Mouse (Mus musculus) spleen, adult 18-20 months (tissue): Measurements from ENCODE around the gene 1700080O16Rik.

Experiments
- DNase-seq, 2 experiments: peaks; one replicate each; pipeline ENCODE4 v3.0.0; 2022; ENCODE audit warnings: mixed read lengths in 2 of 2

Gene 1700080O16Rik

GRCm38 (mm10) chrX:51972672-51973071 lies at the start of gene 1700080O16Rik:
TSS of gene 1700080O16Rik (minus strand) at chrX:51972772.
- no peak for DNase-seq

DNA sequence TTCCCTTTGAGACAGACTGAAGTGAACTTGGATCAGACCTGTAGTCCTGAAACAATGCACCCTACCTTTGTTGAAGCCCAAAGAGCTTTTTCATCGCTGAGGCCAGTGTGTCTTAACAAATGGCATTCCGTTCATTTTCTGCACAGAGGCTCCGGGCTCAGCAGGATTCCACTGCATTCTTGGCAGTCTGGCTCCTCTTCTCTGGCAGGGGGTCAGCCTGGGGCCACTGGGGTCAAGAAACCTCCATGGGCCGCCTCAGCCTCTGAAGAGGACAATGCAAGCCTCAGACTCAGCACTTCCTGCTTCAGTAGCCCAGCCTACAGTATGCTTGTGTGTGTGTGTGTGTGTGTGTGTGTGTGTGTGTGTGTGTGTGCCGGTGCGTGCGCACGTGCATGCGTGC lies 45.1 kb upstream of the 1700080O16Rik start:
- DNase-seq, result no peak

DNA sequence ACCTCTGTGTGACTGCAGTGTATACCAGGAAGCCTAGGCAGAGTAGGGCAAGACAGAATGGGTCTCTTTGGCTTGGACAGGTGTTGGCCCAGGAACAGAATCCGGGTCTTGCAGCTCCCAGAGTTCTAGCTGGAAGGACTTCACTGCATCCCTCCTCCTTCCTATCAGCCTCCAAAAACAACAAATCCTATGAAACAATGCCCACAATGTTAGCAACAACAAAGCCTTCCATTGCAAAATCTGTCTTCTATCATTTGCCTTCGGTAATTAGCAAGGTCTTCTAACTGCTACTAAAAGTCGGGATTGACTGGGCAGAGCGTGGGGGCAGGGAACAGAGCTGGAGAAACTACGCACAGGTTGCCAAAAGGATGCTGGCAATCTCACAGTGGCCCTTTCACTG lies 27.5 kb upstream of the 1700080O16Rik start:
- DNase-seq, result no peak

DNA sequence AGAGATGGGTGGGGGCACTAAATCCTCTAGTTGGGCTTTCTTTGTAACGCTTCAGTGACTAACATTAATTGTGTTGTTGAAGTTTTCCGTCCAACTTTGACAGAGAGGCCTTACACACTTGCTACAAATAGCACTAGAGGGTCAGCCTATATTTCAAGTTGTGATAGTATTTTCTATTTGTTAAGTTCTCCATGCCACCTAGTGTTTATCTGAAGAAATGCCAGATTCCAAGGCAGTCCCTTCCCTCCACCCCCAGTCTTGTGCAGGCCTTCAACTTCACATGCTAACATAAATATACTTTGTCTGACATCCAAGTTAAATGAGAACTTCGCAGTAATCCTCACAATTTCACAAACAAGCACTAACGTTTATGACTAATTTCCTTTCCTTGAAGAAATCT lies 26.9 kb upstream of the 1700080O16Rik start:
- no peak for DNase-seq

GRCm38 (mm10) chrX:51976361-51976760 lies 3.8 kb upstream of the 1700080O16Rik start:
- DNase-seq, result no peak

DNA sequence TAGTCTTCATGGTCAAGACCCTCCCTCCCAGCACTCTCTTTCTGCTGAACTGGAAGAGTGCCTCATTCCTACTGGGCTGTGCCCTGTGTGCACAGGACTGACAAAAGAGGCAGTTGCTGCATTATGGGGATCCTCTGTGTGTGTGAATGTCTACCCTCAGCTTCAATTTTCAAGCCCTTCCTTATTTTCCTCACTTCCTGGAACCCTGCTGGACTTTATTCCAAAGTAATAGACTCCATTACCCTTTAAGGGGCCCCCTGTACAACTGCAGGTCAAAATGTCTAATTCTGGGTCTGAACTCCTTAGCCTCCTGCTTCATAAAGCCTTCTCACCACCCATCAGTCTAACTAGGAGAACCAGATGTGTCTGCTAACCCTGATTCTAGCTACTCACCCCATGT lies 2.0 kb upstream of the 1700080O16Rik start:
- no peak for DNase-seq

DNA sequence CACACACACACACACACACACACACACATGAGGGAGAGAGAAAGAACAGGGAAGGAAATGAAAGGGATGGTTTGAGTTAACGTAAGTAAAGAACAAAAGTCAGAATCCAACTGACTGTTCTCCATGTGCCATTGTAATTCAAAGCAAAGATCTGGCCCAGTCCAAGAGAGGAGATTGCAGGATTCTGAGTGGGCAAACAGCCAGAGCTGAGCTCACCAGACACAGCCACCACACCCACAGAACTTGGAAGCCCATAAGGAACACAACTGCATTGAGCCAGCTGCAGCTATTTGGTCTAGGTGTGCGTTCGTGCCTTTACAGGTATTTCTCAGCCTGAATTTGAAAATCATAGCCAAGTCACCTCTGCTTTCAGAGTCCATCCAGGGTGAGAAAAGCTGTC lies 24.5 kb downstream of the 1700080O16Rik start:
- DNase-seq, result no peak

DNA sequence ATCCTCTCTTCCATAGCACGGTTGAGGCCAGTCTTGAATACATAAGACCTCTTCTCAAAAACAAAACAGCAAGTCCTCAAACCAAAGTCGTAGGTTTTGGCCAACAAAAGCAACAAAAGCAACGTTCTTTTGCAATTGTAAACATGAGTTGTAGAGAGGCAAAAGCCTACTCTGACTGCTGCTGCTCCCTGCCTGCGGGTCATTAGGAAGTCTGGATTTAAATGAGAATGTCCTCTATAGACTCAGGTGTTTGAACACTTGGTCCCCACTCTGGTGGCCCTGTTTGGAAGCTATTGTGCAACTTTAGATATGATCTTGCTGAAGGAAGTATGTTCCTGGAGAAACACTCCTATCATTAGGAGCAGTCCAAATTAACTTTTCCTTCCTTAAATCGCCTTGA lies 34.5 kb downstream of the 1700080O16Rik start:
- no peak for DNase-seq

GRCm38 (mm10) chrX:51919091-51919490 lies 53.5 kb downstream of the 1700080O16Rik start:
- no peak for DNase-seq
